Mouse (Mus musculus) ES-E14 (cell line): ENCODE measurements around the gene Herc1.

ENCODE experiments used
- CHD2 ChIP-seq: IDR thresholded peaks from 2 replicates; pipeline ENCODE4 v1.6.1; 2014; ENCODE audit warnings: mild to moderate bottlenecking, low read depth, low read length, inconsistent platforms
- MAFK ChIP-seq: IDR thresholded peaks from 2 replicates; pipeline ENCODE4 v1.6.1; 2014; ENCODE audit warnings: mild to moderate bottlenecking, low read depth, low read length, inconsistent platforms; ENCODE audit not compliant: insufficient read depth
- ZC3H11A ChIP-seq: IDR thresholded peaks from 2 replicates; pipeline ENCODE4 v1.6.1; 2012; ENCODE audit warnings: low read depth, mild to moderate bottlenecking, inconsistent platforms, low read length, borderline replicate concordance
- ZNF384 ChIP-seq: IDR thresholded peaks from 2 replicates; pipeline ENCODE4 v1.6.1; 2012; ENCODE audit warnings: low read depth, low read length, inconsistent platforms

GRCm38 (mm10) chr9:66423492-66423891, 73.2 kb downstream of the Herc1 start:
- TF ChIP-seq CHD2 = no peak
- TF ChIP-seq MAFK = no peak
- no peak for TF ChIP-seq ZNF384
- no peak for TF ChIP-seq ZC3H11A
